ENCODE assay signal across 8 mouse cellular contexts in the genomic region with DNA sequence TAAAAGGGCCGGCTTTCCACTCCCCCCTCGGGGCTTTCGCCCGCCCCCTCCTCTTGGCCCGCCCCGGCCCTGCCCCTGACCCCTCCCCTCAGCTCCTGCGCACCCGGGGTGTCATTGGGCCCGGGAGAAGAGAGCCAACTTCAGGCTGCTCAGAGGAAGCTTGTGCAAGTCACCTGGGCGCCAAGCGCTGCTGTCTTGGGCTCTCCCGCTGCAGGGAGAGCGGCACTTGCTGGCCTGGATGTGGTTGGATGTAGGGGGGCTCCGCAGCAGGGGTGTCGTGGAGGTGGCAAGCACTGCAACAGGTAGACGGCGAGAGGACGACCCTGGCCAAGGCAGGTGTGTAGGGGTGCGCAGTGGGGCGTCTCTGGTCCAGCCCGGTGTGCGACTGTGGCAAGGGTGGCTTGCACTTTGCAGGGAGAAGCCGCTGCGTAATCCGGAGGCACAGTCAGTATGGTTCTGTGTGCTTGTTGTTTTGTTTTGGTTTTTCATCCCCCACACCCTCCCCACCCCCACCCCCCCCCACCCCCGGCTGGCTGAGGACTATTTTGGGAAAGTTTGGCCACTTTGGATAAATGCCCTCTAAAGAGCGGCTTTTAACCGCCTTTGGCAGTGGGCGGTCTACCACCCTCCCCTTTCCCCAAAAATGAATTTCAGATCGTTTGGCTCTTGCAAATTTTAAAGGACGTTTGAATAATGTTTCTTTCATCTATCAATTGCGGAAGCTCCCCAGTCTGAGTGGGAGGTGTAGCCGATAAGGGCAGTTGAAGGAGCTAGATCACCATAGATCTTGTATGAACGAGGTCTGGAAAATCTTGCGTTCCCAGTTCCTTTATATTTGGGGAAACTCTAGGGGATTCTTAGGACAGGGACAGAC. TPM values are rescaled to one million over a fixed set of nuclear protein-coding genes. Genes with fewer than 3 reads are reported as not detected.
DNase-seq lines count a peak whose midpoint lies in the region; ATAC-seq lines count a peak whose summit lies in the region.

No protein-coding gene starts in this region.

- H3K27ac ChIP-seq in neural tube, embryonic 11.5 days (ENCODE audit: low read depth, low read length) = no peak overlapping the region
- H3K27ac ChIP-seq in intestine, embryonic 16.5 days (ENCODE audit: low read length) = no peak overlapping the region; the same call in 1 of the 2 replicates
- H3K27ac ChIP-seq in neural tube, embryonic 15.5 days (replicated peaks) = no peak overlapping the region

- peaks cover 8% of the 10 kb centered on the region for H3K4me1 ChIP-seq in neural tube, embryonic 11.5 days (ENCODE audit: control insufficient read depth, insufficient read depth, low read length)
- peaks cover 20% of the 10 kb centered on the region for H3K4me1 ChIP-seq in intestine, embryonic 16.5 days (ENCODE audit: control insufficient read depth, insufficient read depth, low read length)
- peaks cover 35% of the 10 kb centered on the region for H3K4me1 ChIP-seq in neural tube, embryonic 15.5 days

- peak overlapping the region; percentile 99 for H3K4me2 ChIP-seq in neural tube, embryonic 11.5 days (ENCODE audit: low read depth)
- H3K4me2 ChIP-seq in intestine, embryonic 16.5 days (ENCODE audit: low read depth, low read length) = peak overlapping the region; percentile 99
- peak overlapping the region; percentile 100 for H3K4me2 ChIP-seq in neural tube, embryonic 15.5 days

- H3K4me3 ChIP-seq in neural tube, embryonic 11.5 days (ENCODE audit: low read depth, low read length) = peak overlapping the region; percentile 50
- H3K4me3 ChIP-seq in intestine, embryonic 16.5 days (ENCODE audit: low read length) = peak overlapping the region; percentile 75
- peak overlapping the region; percentile 69 for H3K4me3 ChIP-seq in neural tube, embryonic 15.5 days (replicated peaks)

- H3K9ac ChIP-seq in neural tube, embryonic 11.5 days (ENCODE audit: low read length) = 0 out of 2 replicates have a peak overlapping the region, but pooled peaks have one; percentile 41
- peak overlapping the region; percentile 71 for H3K9ac ChIP-seq in intestine, embryonic 16.5 days (ENCODE audit: low read depth, low read length)
- peak overlapping the region; percentile 62 for H3K9ac ChIP-seq in neural tube, embryonic 15.5 days (replicated peaks)

- peaks cover 28% of the 10 kb centered on the region for H3K27me3 ChIP-seq in neural tube, embryonic 11.5 days (ENCODE audit: control insufficient read depth, insufficient read depth, low read length)
- peaks cover 7% of the 10 kb centered on the region; the same call in 1 of the 2 replicates for H3K27me3 ChIP-seq in intestine, embryonic 16.5 days (replicated peaks; ENCODE audit: control insufficient read depth, insufficient read depth, low read length)
- peaks cover 18% of the 10 kb centered on the region for H3K27me3 ChIP-seq in neural tube, embryonic 15.5 days (replicated peaks)

- ATAC-seq in cerebellum, adult (ENCODE audit: insufficient number of reproducible peaks, low FRiP score, low TSS enrichment) = peak; percentile 51
- no peak for ATAC-seq in neural tube, embryonic 11.5 days (ENCODE audit: insufficient read depth, low FRiP score, low TSS enrichment)
- ATAC-seq in intestine, embryonic 16.5 days = peak; percentile 92
- peak; percentile 7; the same call in 1 of the 2 replicates for ATAC-seq in neural tube, embryonic 15.5 days (ENCODE audit: low FRiP score)

- DNase-seq in cerebellum, postnatal 4 days (ENCODE audit: low spot score in 2 of 2) = no peak
- no peak for DNase-seq in neural tube, embryonic 11.5 days (ENCODE audit: low spot score)
- no peak for DNase-seq in neural tube, embryonic 10.5 days (ENCODE audit: extremely low spot score, low spot score)
- DNase-seq in left cerebral cortex, adult 8-10 months (ENCODE audit: low spot score in 2 of 2) = no peak
- DNase-seq in thymus, postnatal 14 days = no peak

- H3K36me3 ChIP-seq in neural tube, embryonic 11.5 days (ENCODE audit: control insufficient read depth, insufficient read depth, low read length) = no peaks in the 10 kb centered on the region
- H3K36me3 ChIP-seq in intestine, embryonic 16.5 days (ENCODE audit: control insufficient read depth, insufficient read depth, low read length) = no peaks in the 10 kb centered on the region
- no peaks in the 10 kb centered on the region for H3K36me3 ChIP-seq in neural tube, embryonic 15.5 days

- 2% methylated on average over 29 of the region's 35 CpGs for WGBS in neural tube, embryonic 11.5 days
- WGBS in intestine, embryonic 16.5 days = under 1% methylated on average over 35 of the region's 35 CpGs
- WGBS in neural tube, embryonic 15.5 days = under 1% methylated on average over 33 of the region's 35 CpGs

- H3K9me3 ChIP-seq in neural tube, embryonic 11.5 days (ENCODE audit: control insufficient read depth, low read length) = no peaks in the 10 kb centered on the region
- H3K9me3 ChIP-seq in intestine, embryonic 16.5 days (ENCODE audit: control insufficient read depth, low read length) = no peaks in the 10 kb centered on the region
- no peaks in the 10 kb centered on the region for H3K9me3 ChIP-seq in neural tube, embryonic 15.5 days (replicated peaks)

RNA-seq across cellular contexts. Expression of gene Nr3c2, which starts 3.2 kb away (rescaled TPM):
- 1.2 and 1.5 TPM in 2 replicates for polyA plus RNA-seq in neural tube, embryonic 11.5 days (2014; fragmentation: Nextera tagmentation; extraction: Ambion mirVana)
- polyA plus RNA-seq in intestine, embryonic 16.5 days (2015; fragmentation: Nextera tagmentation; extraction: Ambion mirVana) = 4.0 and 4.4 TPM in 2 replicates
- polyA plus RNA-seq in neural tube, embryonic 15.5 days (2015; fragmentation: Nextera tagmentation; extraction: Ambion mirVana) = 5.5 and 8.5 TPM in 2 replicates
- total RNA-seq in left cerebral cortex, adult 8-10 months (2022) = 10 to 100 TPM; 45.4 to 50.5 (median 47.9) TPM
